ENCODE assay signal across 7 mouse cellular contexts in the genomic region with DNA sequence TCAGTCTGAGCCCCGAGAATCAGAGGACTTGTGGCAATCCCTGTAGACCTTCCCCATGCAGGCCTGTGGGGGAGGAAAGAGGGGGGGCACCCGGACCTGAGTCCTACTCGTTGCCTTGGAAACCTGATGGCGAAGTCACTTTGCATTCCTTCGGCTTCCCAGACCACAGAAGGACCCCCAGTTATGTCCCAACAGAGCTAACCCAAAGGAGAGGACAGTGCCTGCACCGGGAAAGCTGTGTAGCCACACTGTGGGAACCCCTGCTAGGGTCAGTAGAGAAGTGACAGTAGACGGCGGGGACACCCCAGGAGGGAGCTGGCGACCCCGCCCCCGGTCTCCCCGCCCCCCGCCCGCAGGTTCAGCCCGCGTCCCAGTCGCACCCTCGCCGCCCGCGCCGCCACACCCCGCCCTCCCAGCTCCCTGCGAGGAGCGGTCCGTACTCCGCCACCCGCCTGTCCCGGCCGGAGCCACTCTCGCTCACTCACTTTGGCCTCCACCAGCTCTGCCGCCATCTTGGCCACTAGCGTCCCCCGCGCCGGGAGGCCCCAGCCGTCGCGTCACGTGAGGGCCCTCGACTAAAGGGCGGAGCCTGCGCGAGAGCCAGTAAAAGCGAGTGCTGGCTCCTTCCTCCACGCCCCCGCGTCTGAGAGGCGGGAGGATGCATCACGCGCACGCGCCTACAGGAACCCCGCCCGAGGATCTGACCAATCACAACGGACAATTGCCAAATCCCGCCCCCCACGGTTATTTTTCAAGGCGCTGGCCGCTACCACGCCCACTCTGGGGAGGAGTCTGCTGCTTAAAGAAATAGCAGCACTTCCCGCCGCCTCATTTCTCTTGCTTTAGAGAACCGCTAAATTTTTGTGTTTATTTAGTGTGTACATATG. TPM values are rescaled to one million over a fixed set of nuclear protein-coding genes. Genes with fewer than 3 reads are reported as not detected.
DNase-seq lines count a peak whose midpoint lies in the region; ATAC-seq and TF ChIP-seq lines count a peak whose summit lies in the region.

Gene Pias4, minus strand, starts transcription at position 724 of the 887 bp plus-strand sequence.

- peak; percentile 72 for TF ChIP-seq POLR2A in small intestine, adult 2 months (IDR thresholded peaks at IDR 0.05; ENCODE audit: low read depth, low read length)

- H3K4me1 ChIP-seq in embryonic facial prominence, embryonic 10.5 days: peaks cover 42% of the 10 kb centered on the region
- H3K4me1 ChIP-seq in intestine, postnatal 0 days (replicated peaks; ENCODE audit: control insufficient read depth, insufficient read depth, low read length): 0 out of 2 replicates have a peak, but pooled peaks cover 4% of the 10 kb centered on the region
- peaks cover 18% of the 10 kb centered on the region for H3K4me1 ChIP-seq in midbrain, embryonic 12.5 days
- peaks cover 13% of the 10 kb centered on the region for H3K4me1 ChIP-seq in small intestine, adult 2 months (ENCODE audit: control insufficient read depth, insufficient read depth, insufficient read length, low read length)

- H3K9me3 ChIP-seq in embryonic facial prominence, embryonic 10.5 days: no peaks in the 10 kb centered on the region
- H3K9me3 ChIP-seq in intestine, postnatal 0 days (ENCODE audit: control insufficient read depth): no peaks in the 10 kb centered on the region
- H3K9me3 ChIP-seq in midbrain, embryonic 12.5 days: no peaks in the 10 kb centered on the region

- DNase-seq in adrenal gland, postnatal 10 days: peak; percentile 100
- peak; percentile 100 for DNase-seq in embryonic facial prominence, embryonic 10.5 days (ENCODE audit: low spot score)
- peak; percentile 91 for DNase-seq in gonadal fat pad, adult 2 months (ENCODE audit: low read depth)
- peak; percentile 100 for DNase-seq in left cerebral cortex, postnatal 4 days

- H3K27me3 ChIP-seq in embryonic facial prominence, embryonic 10.5 days (replicated peaks; ENCODE audit: low read depth, poor library complexity, severe bottlenecking): no peaks in the 10 kb centered on the region
- H3K27me3 ChIP-seq in intestine, postnatal 0 days (replicated peaks; ENCODE audit: control insufficient read depth, insufficient read depth, low read length): no peaks in the 10 kb centered on the region
- H3K27me3 ChIP-seq in midbrain, embryonic 12.5 days: no peaks in the 10 kb centered on the region
- H3K27me3 ChIP-seq in small intestine, adult 2 months (ENCODE audit: control insufficient read depth, insufficient read depth, low read length): no peaks in the 10 kb centered on the region

- peak; percentile 88 for ATAC-seq in intestine, postnatal 0 days
- ATAC-seq in midbrain, embryonic 12.5 days (ENCODE audit: low FRiP score, low read depth): peak; percentile 89

- peak within 1 kb of the TSS; percentile 94 for H3K9ac ChIP-seq in intestine, postnatal 0 days (ENCODE audit: low read depth, low read length)
- peak within 1 kb of the TSS; percentile 81 for H3K9ac ChIP-seq in midbrain, embryonic 12.5 days (replicated peaks)

- no peak for TF ChIP-seq CTCF in intestine, postnatal 0 days (IDR thresholded peaks at IDR 0.05; ENCODE audit: low read depth)
- no peak for TF ChIP-seq CTCF in small intestine, adult 2 months (IDR thresholded peaks at IDR 0.05; ENCODE audit: extremely low read depth, insufficient read length, insufficient replicate concordance, low read depth, low read length)

- peaks cover 35% of the 10 kb centered on the region for H3K36me3 ChIP-seq in embryonic facial prominence, embryonic 10.5 days (replicated peaks)
- H3K36me3 ChIP-seq in intestine, postnatal 0 days (ENCODE audit: control insufficient read depth, insufficient read depth): peaks cover 10% of the 10 kb centered on the region
- H3K36me3 ChIP-seq in midbrain, embryonic 12.5 days: peaks cover 17% of the 10 kb centered on the region
- H3K36me3 ChIP-seq in small intestine, adult 2 months (ENCODE audit: control insufficient read depth, insufficient read depth, low read length): peaks cover 11% of the 10 kb centered on the region; the same call in 1 of the 2 replicates

- H3K27ac ChIP-seq in embryonic facial prominence, embryonic 10.5 days (replicated peaks): peak within 1 kb of the TSS; percentile 91
- peak within 1 kb of the TSS; percentile 77 for H3K27ac ChIP-seq in intestine, postnatal 0 days (ENCODE audit: low read depth, low read length)
- H3K27ac ChIP-seq in midbrain, embryonic 12.5 days (replicated peaks): peak within 1 kb of the TSS; percentile 72
- peak within 1 kb of the TSS; percentile 86 for H3K27ac ChIP-seq in small intestine, adult 2 months (ENCODE audit: insufficient read depth, low read depth, low read length)

- peak within 1 kb of the TSS; percentile 88 for H3K4me2 ChIP-seq in intestine, postnatal 0 days (replicated peaks; ENCODE audit: low read depth)
- H3K4me2 ChIP-seq in midbrain, embryonic 12.5 days (replicated peaks): peak within 1 kb of the TSS; percentile 94

- intact Hi-C loops in left cerebral cortex, postnatal 4 days (cut with DNase I): no loop called here

- WGBS in embryonic facial prominence, embryonic 10.5 days: 1% methylated on average over 64 of the region's 64 CpGs
- 1% methylated on average over 64 of the region's 64 CpGs for WGBS in intestine, postnatal 0 days
- WGBS in midbrain, embryonic 12.5 days: under 1% methylated on average over 44 of the region's 64 CpGs
- under 1% methylated on average over 64 of the region's 64 CpGs for WGBS in small intestine, adult 2 months

- peak within 1 kb of the TSS; percentile 99 for H3K4me3 ChIP-seq in embryonic facial prominence, embryonic 10.5 days
- peak within 1 kb of the TSS; percentile 93 for H3K4me3 ChIP-seq in intestine, postnatal 0 days (ENCODE audit: low read depth, low read length)
- H3K4me3 ChIP-seq in midbrain, embryonic 12.5 days: peak within 1 kb of the TSS; percentile 94
- H3K4me3 ChIP-seq in small intestine, adult 2 months (ENCODE audit: low read depth, low read length): peak within 1 kb of the TSS; percentile 85

RNA-seq across cellular contexts. Expression of gene Pias4, which starts in this region (rescaled TPM):
- 10 to 100 TPM; 25.8 to 26.5 TPM for total RNA-seq in adrenal gland, postnatal 10 days (2021)
- polyA plus RNA-seq in embryonic facial prominence, embryonic 10.5 days (2016; fragmentation: Nextera tagmentation; extraction: Ambion mirVana): 62.2 and 66.3 TPM in 2 replicates
- polyA plus RNA-seq in gonadal fat pad, adult 2 months (2012; rRNA removed): 31.5 and 32.8 TPM in 2 replicates
- polyA plus RNA-seq in intestine, postnatal 0 days (2015; fragmentation: Nextera tagmentation; extraction: Ambion mirVana): 32.8 and 36.5 TPM in 2 replicates
- 10 to 100 TPM; 29.6 to 30.4 TPM for total RNA-seq in left cerebral cortex, postnatal 4 days (2021)
- 58.6 and 64.9 TPM in 2 replicates for polyA plus RNA-seq in midbrain, embryonic 12.5 days (2016; fragmentation: Nextera tagmentation; extraction: Ambion mirVana)
- polyA plus RNA-seq in small intestine, adult 2 months (2012; rRNA removed): 29.1 and 53.3 TPM in 2 replicates

Comparison
In these comparisons a context has a peak if more than half of its experiments do, and no peak if none do; other contexts are left out.
1. Peak in every context shown above with its lines: DNase-seq, ATAC-seq, H3K4me3 ChIP-seq and H3K27ac ChIP-seq.